Mouse (Mus musculus): ENCODE measurements around the gene Lpcat1.

Gene Lpcat1

GRCm38 (mm10) chr13:73467034-73467420 is at the start of gene Lpcat1:
TSS of gene Lpcat1 (plus strand) at chr13:73467197.
- DNase-seq (ENCODE audit: low read depth, low spot score), result peak; percentile 90

GRCm38 (mm10) chr13:73417478-73418220 is 49.3 kb upstream of the Lpcat1 start:
- peak; percentile 62 for DNase-seq (ENCODE audit: low read depth, low spot score)

GRCm38 (mm10) chr13:73418297-73418696 is 48.7 kb upstream of the Lpcat1 start:
- DNase-seq (ENCODE audit: low read depth, low spot score), result no peak

- DNase-seq (ENCODE audit: low read depth, low spot score), result no peak
Observed at GRCm38 (mm10) chr13:73419244-73419643, 47.8 kb upstream of the Lpcat1 start.

GRCm38 (mm10) chr13:73423043-73423442 is 44.0 kb upstream of the Lpcat1 start:
- no peak for DNase-seq (ENCODE audit: low read depth, low spot score)

- no peak for DNase-seq (ENCODE audit: low read depth, low spot score)
Observed at GRCm38 (mm10) chr13:73425035-73425434, 42.0 kb upstream of the Lpcat1 start.

GRCm38 (mm10) chr13:73425839-73426490 is 41.0 kb upstream of the Lpcat1 start:
- DNase-seq (ENCODE audit: low read depth, low spot score), result peak; percentile 70

GRCm38 (mm10) chr13:73426587-73426986 is 40.4 kb upstream of the Lpcat1 start:
- no peak for DNase-seq (ENCODE audit: low read depth, low spot score)

GRCm38 (mm10) chr13:73429605-73430321 is 37.2 kb upstream of the Lpcat1 start:
- DNase-seq (ENCODE audit: low read depth, low spot score), result no peak

GRCm38 (mm10) chr13:73432466-73433149 is 34.4 kb upstream of the Lpcat1 start:
- peak; percentile 19 for DNase-seq (ENCODE audit: low read depth, low spot score)

- DNase-seq (ENCODE audit: low read depth, low spot score), result peak; percentile 12
Observed at GRCm38 (mm10) chr13:73433681-73434535, 33.1 kb upstream of the Lpcat1 start.

- no peak for DNase-seq (ENCODE audit: low read depth, low spot score)
Observed at GRCm38 (mm10) chr13:73434687-73435086, 32.3 kb upstream of the Lpcat1 start.

GRCm38 (mm10) chr13:73435662-73436061 is 31.3 kb upstream of the Lpcat1 start:
- no peak for DNase-seq (ENCODE audit: low read depth, low spot score)

- DNase-seq (ENCODE audit: low read depth, low spot score), result no peak
Observed at GRCm38 (mm10) chr13:73439057-73439456, 27.9 kb upstream of the Lpcat1 start.

GRCm38 (mm10) chr13:73441032-73441431 is 26.0 kb upstream of the Lpcat1 start:
- DNase-seq (ENCODE audit: low read depth, low spot score), result no peak

- no peak for DNase-seq (ENCODE audit: low read depth, low spot score)
Observed at GRCm38 (mm10) chr13:73441686-73442085, 25.3 kb upstream of the Lpcat1 start.

GRCm38 (mm10) chr13:73442431-73442830 is 24.6 kb upstream of the Lpcat1 start:
- DNase-seq (ENCODE audit: low read depth, low spot score), result no peak

GRCm38 (mm10) chr13:73443093-73443821 is 23.7 kb upstream of the Lpcat1 start:
- no peak for DNase-seq (ENCODE audit: low read depth, low spot score)

- DNase-seq (ENCODE audit: low read depth, low spot score), result no peak
Observed at GRCm38 (mm10) chr13:73445087-73445486, 21.9 kb upstream of the Lpcat1 start.

- no peak for DNase-seq (ENCODE audit: low read depth, low spot score)
Observed at GRCm38 (mm10) chr13:73446076-73446475, 20.9 kb upstream of the Lpcat1 start.
